Mouse (Mus musculus): ENCODE results near the gene Mgat1. TPM values are rescaled to one million over a fixed set of nuclear protein-coding genes. Genes with fewer than 3 reads are reported as not detected.
"Not testable (repeated sequence)": the region's sequence is repeated elsewhere in the genome, so short reads cannot be mapped to it uniquely, and the experiment has no call there.

Gene Mgat1
- total RNA-seq, 2 experiments from 2014 or later = 41.0 to 49.9 TPM

DNA sequence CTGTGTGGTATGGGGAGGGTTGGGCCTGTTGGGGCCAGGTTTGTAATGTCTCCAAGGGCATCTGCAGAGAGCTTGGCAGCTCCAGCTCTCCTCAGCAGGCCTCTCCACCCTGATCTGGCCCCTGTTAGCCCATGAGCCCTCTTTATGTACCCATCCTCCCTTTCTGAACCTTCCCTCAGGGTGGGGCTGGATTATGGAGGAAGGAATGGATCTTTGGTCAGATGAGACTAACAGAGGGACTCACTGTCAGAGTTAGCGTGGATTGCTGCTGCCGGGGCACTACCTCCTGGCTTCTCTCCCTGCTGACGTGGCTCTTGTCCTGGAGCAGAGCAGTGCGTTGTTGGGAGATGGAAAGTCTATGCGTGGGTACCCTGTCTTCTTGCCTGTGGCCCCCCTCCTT lies 18.3 kb downstream of the Mgat1 start:
- DNase-seq (ENCODE audit: low spot score) = no peak

DNA sequence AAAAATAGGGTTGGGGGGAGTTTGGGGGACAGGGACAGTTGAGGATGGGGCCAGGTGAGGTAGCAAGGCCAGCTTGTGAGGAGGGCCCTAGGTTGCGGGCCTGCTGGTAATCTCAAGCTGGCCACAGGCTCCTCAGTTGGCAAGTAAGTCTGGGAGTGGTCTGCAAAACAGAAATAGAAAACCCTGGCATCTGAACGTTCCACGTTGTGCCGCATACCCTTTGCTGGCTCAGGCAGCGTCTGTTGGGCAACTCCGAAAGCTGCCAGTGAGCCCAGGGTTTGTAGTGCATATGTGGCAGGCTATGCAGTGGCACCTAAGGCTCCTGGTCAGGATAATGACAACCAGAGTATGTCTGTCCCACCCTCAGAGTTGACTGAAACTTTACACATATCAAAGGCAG lies 19.2 kb downstream of the Mgat1 start:
- no peak for DNase-seq (ENCODE audit: low spot score)

DNA sequence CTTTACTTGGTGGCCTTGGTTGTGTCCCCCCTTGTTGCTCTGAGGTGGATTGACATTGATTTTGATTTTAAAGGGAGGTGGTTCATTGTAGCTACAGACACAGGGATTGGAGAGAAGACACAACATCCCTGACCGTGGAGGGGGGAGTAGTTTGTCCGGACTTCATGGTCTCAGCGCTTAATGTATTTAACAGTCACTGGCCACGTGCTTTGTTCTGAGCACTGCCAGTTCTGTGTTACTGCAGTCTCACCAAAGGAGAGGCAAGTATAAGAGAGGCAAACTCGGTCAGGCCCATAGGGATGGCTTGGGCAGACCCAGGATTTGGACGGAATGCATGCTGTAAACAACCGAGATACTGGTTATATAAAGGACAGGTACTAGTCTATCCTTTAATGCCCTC lies 20.1 kb downstream of the Mgat1 start:
- DNase-seq (ENCODE audit: low spot score) = no peak

DNA sequence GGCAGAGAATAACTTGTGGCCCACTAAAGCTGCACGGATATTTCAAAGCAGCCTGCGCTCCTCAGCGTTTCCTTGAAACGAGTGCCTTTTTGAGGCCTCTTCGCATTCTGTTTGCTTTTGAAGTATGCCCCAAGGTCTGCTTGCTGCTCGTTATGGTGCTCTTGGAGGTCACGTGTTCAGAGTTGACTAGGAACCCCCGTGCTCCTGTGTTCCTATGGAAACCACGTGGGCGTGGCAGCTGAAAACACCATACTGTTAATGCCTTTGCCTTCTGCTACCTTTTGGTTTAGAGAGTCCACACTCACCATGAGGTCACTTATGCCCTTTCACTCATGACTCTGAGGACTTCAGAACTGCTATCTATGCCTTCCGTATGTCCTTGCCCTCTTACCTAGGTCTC lies 20.6 kb downstream of the Mgat1 start:
- DNase-seq (ENCODE audit: low spot score) = no peak

DNA sequence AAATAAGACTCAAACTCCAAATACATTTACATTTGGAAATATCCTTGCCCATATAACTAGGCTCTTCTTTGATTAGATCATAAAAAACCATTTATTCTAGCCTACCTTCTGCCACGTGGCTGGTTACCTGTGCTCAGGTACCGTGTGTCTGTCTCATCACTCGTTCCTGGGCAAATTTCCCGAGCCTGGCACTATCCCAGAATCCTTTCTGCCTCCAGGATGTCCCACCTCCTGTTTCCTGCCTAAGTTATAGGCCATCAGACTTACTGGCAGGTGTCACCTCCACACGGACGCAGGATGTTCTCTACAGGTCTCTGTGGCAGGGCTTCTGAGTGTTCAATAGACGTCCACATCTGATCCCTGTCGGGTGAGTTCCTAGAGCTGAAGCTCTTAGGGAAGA lies 21.1 kb downstream of the Mgat1 start:
- no peak for DNase-seq (ENCODE audit: low spot score)

DNA sequence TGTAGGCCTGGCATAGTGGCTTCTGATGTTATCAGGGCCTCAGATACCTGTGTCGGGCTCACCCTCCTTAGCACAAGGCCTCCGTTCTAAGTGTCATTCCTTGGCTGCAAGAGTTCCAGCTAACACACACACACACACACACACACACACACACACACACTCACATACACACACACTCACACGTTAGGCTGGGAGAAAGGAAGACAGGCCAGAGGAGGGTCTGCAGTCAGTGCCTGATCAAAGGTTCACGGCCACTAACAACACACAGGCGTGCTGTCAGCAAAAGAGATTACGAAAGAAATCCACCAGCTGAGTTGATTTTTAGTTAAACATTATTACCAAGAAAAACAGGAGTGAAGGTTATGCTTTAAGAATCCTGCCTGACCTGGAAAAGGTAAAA lies 22.7 kb downstream of the Mgat1 start:
- DNase-seq (ENCODE audit: low spot score) = no peak

DNA sequence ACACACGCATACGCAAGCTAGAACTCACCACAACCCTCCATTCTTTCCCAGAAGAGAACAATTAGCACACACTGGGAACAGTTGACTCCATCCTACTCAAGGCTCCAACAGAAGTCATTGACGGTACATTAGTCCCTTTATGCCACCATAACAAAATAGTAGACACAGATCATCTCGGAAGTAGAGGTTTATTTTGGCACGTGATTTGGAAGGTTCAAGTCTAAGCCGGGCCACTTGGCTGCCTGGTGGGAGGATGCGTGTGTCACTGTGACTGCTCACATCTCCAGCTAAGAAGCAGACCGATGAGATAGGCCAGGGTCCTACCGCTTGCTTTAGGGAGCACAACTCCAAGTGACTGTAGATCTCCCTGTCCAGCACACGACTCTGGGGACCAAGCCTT lies 23.3 kb downstream of the Mgat1 start:
- DNase-seq (ENCODE audit: low spot score) = no peak

DNA sequence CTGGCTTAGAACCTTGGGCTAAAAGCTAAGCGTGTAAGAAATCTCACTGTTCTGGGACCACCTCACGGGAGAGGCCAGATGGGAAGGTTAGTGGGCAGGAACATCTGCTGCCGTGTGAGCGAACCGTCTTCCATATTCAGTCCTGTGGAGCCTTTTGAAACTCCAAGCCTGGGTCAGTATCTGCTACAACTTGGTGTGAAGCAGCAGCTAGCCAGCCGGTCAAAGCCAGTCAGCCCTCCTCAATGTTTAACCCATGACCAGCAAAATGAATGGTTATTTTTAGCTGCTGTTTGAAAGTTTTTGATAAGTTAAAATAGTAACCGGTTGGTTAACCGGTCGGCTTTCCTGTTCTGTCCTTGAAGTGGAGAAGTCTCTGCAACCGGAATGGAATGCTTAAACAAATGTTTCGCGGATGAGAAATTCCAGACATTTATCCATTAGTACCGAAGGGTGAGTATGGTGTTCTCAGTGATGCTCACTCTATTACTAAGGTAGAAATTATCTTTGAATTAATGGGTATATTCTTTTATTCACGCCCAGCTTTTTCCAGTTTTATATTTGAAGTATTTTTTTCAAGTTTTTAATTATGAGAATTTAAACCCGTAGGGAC lies 24.1 kb downstream of the Mgat1 start:
- no peak for DNase-seq (ENCODE audit: low spot score)

DNA sequence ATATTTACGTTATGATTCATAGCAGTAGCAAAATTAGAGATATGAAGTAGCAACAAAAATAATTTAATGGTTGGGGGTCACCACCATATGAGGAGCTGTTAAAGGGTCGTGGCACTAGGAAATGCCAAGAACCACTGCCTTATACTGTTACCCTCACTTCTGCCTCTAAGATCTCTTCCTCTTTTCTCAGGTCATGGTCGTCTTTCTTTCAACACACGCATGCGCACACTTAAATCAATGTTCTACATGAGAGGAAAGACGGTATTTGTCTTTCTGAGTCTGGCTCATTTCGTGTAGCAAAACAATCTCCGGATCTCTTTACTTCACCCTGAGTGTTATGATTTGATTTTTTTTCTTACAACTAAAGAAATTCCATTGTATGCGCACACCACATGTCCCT lies 25.8 kb downstream of the Mgat1 start:
- DNase-seq (ENCODE audit: low spot score) = no peak

DNA sequence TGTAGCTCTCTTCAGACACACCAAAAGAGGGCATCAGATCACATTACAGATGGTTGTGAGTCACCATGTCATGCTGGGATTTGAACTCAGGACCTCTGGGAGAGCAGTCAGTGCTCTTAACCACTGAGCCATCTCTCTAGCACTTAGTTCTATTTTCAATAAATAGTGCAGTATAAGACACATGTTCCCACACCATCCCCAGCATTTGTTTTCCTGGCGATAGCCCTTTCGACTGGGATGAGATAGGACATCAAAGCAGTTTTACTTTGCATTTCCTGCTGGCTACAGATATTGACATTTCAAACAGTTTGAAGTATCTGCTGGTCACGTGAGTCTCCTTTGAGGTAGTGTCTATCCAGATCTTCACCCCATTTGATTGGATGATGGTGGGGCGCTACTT lies 26.4 kb downstream of the Mgat1 start:
- DNase-seq (ENCODE audit: low spot score) = no peak

DNA sequence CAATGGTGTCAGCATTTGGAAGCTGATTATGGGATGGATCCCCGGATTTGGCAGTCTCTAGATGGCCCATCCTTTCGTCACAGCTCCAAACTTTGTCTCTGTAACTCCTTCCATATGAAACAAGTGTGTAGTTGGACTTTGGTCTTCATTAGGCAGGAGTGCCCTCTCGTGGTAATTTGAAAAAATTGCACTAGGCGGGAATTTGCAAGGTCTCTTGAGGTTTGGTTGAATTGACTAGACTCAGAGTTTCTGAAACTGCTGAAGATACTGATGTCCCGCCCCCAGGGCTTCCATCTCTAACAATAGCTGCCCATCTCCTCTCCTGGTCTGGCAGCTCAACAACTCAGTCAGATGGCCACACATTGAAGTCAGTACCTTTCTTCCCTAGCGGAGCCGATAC lies 27.3 kb downstream of the Mgat1 start:
- peak; percentile 56 for DNase-seq (ENCODE audit: low spot score)

DNA sequence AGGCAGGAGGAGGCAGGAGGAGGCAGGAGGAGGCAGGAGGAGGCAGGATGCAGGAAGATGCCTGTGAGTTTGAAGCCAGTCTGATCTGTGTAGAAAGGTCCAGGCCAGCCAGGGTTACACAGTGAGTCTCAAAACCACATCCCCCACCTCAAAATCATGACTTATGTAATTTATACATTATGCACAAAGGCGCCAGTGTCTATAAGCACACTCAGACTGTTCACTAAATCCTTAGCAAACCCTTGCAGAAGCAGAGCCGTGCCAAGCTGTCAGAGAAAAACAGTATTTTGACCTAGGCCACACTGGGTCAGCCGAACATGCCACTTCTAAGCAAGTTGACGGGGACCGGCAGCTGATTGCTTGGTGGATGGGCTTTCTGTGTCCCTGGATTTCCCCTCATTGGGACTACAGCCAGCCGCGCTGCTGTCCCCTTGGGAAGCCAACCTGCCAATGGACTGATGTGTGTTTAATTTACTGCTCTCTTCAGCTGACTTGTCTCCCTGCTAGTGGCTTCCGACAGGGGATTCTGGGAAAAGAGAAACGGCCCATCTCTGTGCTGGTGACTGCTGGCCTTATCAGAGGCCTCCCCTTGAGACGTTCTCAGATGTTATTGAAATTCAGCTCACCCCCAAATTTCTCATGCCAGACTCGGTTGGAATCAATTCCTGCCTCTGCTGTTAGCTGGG lies 30.0 kb downstream of the Mgat1 start:
- no peak for DNase-seq (ENCODE audit: low spot score)

DNA sequence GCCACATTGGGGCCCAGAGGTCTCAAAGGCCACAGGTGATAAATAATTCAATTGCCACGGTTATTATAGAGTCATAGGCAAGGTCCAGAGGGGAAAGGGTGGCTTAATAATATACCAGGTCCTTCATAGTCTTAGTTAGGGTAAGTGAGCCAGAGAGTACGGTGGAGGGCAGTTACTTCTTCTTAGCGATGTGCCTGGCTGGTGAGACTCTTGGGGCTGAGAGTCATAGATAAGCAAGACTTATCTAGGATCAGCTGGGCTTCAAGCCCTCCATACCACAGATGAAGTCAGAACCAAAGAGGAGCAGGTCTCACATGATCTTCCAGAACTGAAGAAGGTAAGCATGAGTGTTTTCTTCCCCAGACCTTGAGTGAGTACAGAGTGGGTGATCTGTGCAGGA lies 34.2 kb downstream of the Mgat1 start, which contains the start of gene Olfr1393:
TSS of gene Olfr1393 (plus strand) at position 83 of the 400 bp plus-strand sequence.
- DNase-seq (ENCODE audit: low spot score) = no peak

DNA sequence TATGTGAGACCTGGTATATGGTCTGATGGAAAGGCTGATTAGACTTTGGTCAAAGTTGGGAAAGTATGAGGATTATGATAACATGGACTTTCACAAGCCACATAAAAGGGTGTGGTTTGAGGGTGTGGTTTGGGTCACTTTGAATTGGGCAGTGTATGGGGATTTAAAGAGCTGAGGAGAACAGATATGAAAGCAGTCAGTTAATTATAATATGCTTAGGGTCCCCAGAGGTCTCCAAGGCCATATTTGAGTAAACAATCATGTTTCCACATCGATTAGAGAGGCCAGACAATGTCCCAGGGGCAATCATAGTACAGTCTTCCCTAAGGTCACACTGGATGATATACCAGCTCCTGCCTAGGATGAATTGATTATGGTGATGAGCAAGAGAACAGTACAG lies 41.0 kb downstream of the Mgat1 start, which contains the start of gene Olfr1392:
TSS of gene Olfr1392 (plus strand) at position 301 of the 400 bp plus-strand sequence.
- DNase-seq (ENCODE audit: low spot score) = not testable (repeated sequence)

DNA sequence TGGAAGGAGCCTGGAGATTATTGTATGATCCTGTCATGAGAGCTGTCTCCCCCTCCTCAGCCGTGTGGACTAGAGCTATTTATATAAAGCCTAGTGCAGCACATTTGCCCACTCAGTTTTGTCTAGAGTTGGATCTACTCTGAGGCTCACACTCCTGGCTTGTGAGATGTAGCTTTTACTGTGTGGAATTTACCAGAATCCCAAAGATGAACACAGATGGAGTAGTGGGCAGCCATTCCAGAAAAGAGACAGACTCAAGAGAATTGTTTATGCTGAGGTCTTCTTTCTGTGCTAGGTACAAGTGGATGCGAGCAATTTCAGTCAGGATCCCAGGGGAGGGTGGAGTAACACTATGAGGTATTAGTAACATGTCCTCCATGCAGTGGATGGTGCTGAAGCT lies 43.3 kb downstream of the Mgat1 start:
- no peak for DNase-seq (ENCODE audit: low spot score)

DNA sequence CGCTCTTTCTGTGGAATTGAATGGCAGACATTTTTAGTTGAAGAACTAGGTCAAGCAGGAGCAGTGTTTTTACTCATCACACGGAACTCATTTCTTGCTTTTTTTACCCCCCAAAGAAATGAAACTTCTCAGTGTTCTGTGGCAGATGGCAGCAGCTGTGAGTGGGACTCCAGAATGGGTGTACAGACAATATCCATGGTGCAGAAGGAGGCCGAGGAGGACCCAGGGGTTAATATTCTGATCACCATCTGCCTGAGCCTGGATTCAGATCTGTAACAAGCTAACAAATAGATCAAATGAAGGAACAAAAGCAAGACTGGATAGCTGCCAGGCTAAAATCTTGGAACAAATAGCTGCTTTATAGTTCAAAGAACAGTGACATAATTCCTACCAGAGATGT lies 48.8 kb downstream of the Mgat1 start:
- no peak for DNase-seq (ENCODE audit: low spot score)

DNA sequence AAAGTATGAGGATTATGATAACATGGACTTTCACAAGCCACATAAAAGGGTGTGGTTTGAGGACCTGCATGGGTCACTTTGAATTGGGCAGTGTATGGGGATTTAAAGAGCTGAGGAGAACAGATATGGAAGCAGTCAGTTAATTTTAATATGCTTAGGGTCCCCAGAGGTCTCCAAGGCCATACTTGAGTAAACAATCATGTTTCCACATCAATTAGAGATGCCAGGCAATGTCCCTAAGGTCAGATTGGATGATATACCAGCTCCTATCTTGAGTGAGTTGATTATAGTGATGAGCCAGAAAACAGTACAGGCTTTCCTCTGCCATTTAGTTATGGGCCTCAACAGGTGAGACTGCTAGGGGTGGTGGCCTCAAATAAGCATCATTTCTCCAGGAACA lies 60.5 kb downstream of the Mgat1 start, which contains the start of gene Olfr10:
TSS of gene Olfr10 (plus strand) at position 301 of the 400 bp plus-strand sequence.
- no peak for DNase-seq (ENCODE audit: low spot score)

DNA sequence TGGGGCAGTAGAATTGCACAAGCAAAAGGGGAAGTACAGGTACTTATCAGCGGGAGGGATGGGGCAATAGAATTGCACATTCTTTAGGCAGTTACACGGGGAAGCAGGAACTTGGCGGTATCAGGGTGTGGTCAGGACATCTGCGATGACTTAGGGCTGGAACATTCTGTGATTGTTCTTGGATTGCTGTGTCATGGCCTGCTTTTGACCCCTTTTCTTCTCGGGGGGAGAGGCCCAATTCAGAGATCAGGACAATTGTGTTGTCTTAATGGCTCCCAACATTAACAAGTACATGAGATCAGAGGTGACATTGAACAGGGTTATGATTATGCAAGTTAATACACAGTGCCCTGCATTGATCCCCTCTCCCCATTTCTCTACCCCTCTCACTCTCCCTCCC lies 64.6 kb downstream of the Mgat1 start:
- DNase-seq (ENCODE audit: low spot score) = not testable (repeated sequence)

Other genes with a start within 250 kb of the Mgat1 start
- 1 to 10 TPM; 1.4 to 3.2 TPM for gene 9930111J21Rik2, start 192.9 kb upstream of the Mgat1 start, total RNA-seq (2021)
- gene Tgtp2, start 180.0 kb upstream of the Mgat1 start, total RNA-seq (2021) = 1 to 10 TPM in 1 of 2 experiments, not detected in 1; 2.5 TPM
- gene Ifi47, start 167.6 kb upstream of the Mgat1 start, total RNA-seq (2021) = 1 to 10 TPM; 1.1 to 2.3 TPM
- gene Olfr1396, start 129.3 kb upstream of the Mgat1 start, total RNA-seq (2021) = not detected
- gene Olfr1395, start 101.9 kb upstream of the Mgat1 start, total RNA-seq (2021) = not detected
- not detected for gene Olfr1394, start 89.8 kb upstream of the Mgat1 start, total RNA-seq (2021)
- gene Btnl9, start 57.0 kb upstream of the Mgat1 start, total RNA-seq (2021) = 1 to 10 TPM; 1.1 to 1.8 TPM
- 10 to 100 TPM; 27.4 to 28.3 TPM for gene Zfp62, start 40.9 kb upstream of the Mgat1 start, total RNA-seq (2021)
- gene Olfr1393, start 34.1 kb downstream of the Mgat1 start, total RNA-seq (2021) = under 1 TPM in 1 of 2 experiments, not detected in 1; 0.09 TPM
- not detected for gene Olfr1392, start 41.1 kb downstream of the Mgat1 start, total RNA-seq (2021)
- gene Olfr10, start 60.5 kb downstream of the Mgat1 start, total RNA-seq (2021) = not detected
- not detected for gene Olfr1391, start 78.6 kb downstream of the Mgat1 start, total RNA-seq (2021)
- gene Olfr1390, start 91.0 kb downstream of the Mgat1 start, total RNA-seq (2021) = not detected
- not detected for gene Olfr1389, start 178.9 kb downstream of the Mgat1 start, total RNA-seq (2021)
- gene Olfr1388, start 192.4 kb downstream of the Mgat1 start, total RNA-seq (2021) = under 1 TPM in 1 of 2 experiments, not detected in 1; 0.07 TPM
- not detected for gene Olfr1387, start 211.2 kb downstream of the Mgat1 start, total RNA-seq (2021)
- not detected for gene Olfr1386, start 220.9 kb downstream of the Mgat1 start, total RNA-seq (2021)
- not detected for gene Olfr1385, start 244.9 kb downstream of the Mgat1 start, total RNA-seq (2021)

Data from gastrocnemius, adult 18-20 months (tissue).